In the genomic region with DNA sequence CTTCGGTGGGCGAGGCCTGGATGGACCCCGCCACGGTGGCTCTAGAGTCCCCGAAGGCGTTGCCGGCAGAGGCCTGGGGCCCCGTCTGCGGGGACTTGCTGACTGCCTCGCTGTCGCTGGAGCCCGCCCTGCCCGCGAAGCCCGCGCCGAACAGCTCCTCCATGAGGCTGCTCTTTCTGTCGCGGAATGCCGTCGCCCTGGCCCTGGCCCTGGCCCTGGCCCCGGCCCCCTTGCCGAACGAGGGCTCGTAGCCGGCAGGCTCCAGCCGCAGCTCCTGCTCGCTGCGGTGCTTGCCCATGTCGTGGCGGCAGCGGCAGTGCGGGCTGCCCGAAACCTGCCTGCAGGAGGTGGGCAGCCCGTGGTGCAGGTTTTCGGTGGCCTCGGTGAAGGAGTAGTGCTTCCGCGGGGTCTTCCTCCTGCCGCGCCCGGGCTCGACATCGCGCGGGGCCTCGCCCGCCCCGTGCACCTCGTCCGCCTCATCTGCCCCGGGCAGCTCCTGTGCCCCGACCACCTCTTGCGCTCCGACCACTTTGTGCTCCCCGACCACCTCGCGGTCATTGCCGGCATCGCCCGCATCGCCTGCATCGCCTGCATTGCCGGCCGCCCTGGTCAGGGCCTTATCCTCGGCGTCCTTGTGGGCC, we compare ENCODE assay signal across 8 mouse cellular contexts. TPM values are rescaled to one million over a fixed set of nuclear protein-coding genes. Genes with fewer than 3 reads are reported as not detected.
DNase-seq lines count a peak whose midpoint lies in the region; ATAC-seq and TF ChIP-seq lines count a peak whose summit lies in the region.

No protein-coding gene starts in this region.

- peaks cover 43% of the 10 kb centered on the region for H3K36me3 ChIP-seq in E14TG2a.4 (ENCODE audit: insufficient read depth, low read length)
- no peaks in the 10 kb centered on the region for H3K36me3 ChIP-seq in heart, embryonic 15.5 days
- peaks cover 5% of the 10 kb centered on the region; the same call in 1 of the 2 replicates for H3K36me3 ChIP-seq in kidney, postnatal 0 days (ENCODE audit: insufficient read depth, low read length)
- H3K36me3 ChIP-seq in lung, embryonic 16.5 days (ENCODE audit: control insufficient read depth, insufficient read depth, low read length) = no peaks in the 10 kb centered on the region

- DNase-seq in brain, adult 2 months (ENCODE audit: low read depth, low spot score) = peak; percentile 52
- peak; percentile 82 for DNase-seq in kidney, postnatal 0 days (ENCODE audit: low spot score)
- DNase-seq in ovary, adult 18-20 months (ENCODE audit: low spot score) = peak; percentile 30
- peak; percentile 54 to 59 for DNase-seq in thymus, postnatal 36 days

- peak overlapping the region; percentile 28 for H3K27ac ChIP-seq in embryonic fibroblast, embryonic 13.5 days (ENCODE audit: insufficient read depth, low read length)
- peak overlapping the region; percentile 77 for H3K27ac ChIP-seq in heart, embryonic 15.5 days
- peak overlapping the region; percentile 77 for H3K27ac ChIP-seq in kidney, postnatal 0 days
- H3K27ac ChIP-seq in lung, embryonic 16.5 days (ENCODE audit: low read length) = peak overlapping the region; percentile 69

- H3K27me3 ChIP-seq in E14TG2a.4 (ENCODE audit: insufficient read depth, low read length) = peaks cover 8% of the 10 kb centered on the region; the same call in 1 of the 2 replicates
- H3K27me3 ChIP-seq in heart, embryonic 15.5 days = no peaks in the 10 kb centered on the region
- H3K27me3 ChIP-seq in kidney, postnatal 0 days (ENCODE audit: insufficient read depth, low read length) = no peaks in the 10 kb centered on the region
- no peaks in the 10 kb centered on the region for H3K27me3 ChIP-seq in lung, embryonic 16.5 days (ENCODE audit: control insufficient read depth, insufficient read depth, low read depth, low read length)

- peaks cover 73% of the 10 kb centered on the region for H3K4me1 ChIP-seq in E14TG2a.4 (replicated peaks; ENCODE audit: low read depth, low read length)
- no peaks in the 10 kb centered on the region for H3K4me1 ChIP-seq in embryonic fibroblast, embryonic 13.5 days (ENCODE audit: control insufficient read depth, insufficient read depth, low read length)
- H3K4me1 ChIP-seq in heart, embryonic 15.5 days (replicated peaks) = peaks cover 11% of the 10 kb centered on the region
- 0 out of 2 replicates have a peak, but pooled peaks cover 3% of the 10 kb centered on the region for H3K4me1 ChIP-seq in kidney, postnatal 0 days (replicated peaks; ENCODE audit: insufficient read depth, low read length)
- H3K4me1 ChIP-seq in lung, embryonic 16.5 days (replicated peaks; ENCODE audit: control insufficient read depth, insufficient read depth, low read length) = peaks cover 10% of the 10 kb centered on the region

- under 1% methylated on average over 67 of the region's 67 CpGs for WGBS in heart, embryonic 15.5 days
- WGBS in kidney, postnatal 0 days = under 1% methylated on average over 67 of the region's 67 CpGs
- under 1% methylated on average over 67 of the region's 67 CpGs for WGBS in lung, embryonic 16.5 days

- peak overlapping the region; percentile 84 for H3K4me3 ChIP-seq in E14TG2a.4 (replicated peaks; ENCODE audit: low read length)
- H3K4me3 ChIP-seq in embryonic fibroblast, embryonic 13.5 days (ENCODE audit: insufficient read depth, low read length) = peak overlapping the region; percentile 14
- peak overlapping the region; percentile 60 for H3K4me3 ChIP-seq in heart, embryonic 15.5 days
- peak overlapping the region; percentile 56 for H3K4me3 ChIP-seq in kidney, postnatal 0 days (replicated peaks; ENCODE audit: low read depth, low read length)
- H3K4me3 ChIP-seq in lung, embryonic 16.5 days (ENCODE audit: low read length) = peak overlapping the region; percentile 66

- TF ChIP-seq POLR2A in embryonic fibroblast, embryonic 13.5 days (IDR thresholded peaks at IDR 0.05; ENCODE audit: low read depth, low read length) = peak; percentile 43

- peak overlapping the region; percentile 81 for H3K9ac ChIP-seq in heart, embryonic 15.5 days
- peak overlapping the region; percentile 87 for H3K9ac ChIP-seq in kidney, postnatal 0 days (ENCODE audit: low read depth, low read length)
- H3K9ac ChIP-seq in lung, embryonic 16.5 days (ENCODE audit: low read length) = peak overlapping the region; percentile 90

- no peak for TF ChIP-seq CTCF in E14TG2a.4 (conservative IDR thresholded peaks at IDR 0.05; ENCODE audit: low read length)
- TF ChIP-seq CTCF in embryonic fibroblast, embryonic 13.5 days (IDR thresholded peaks at IDR 0.05; ENCODE audit: borderline replicate concordance, insufficient read depth, low read length) = no peak
- peak; percentile 54; the same call in 1 of the 2 replicates for TF ChIP-seq CTCF in kidney, postnatal 0 days (IDR thresholded peaks at IDR 0.05; ENCODE audit: low read depth)

- no peaks in the 10 kb centered on the region for H3K9me3 ChIP-seq in E14TG2a.4 (ENCODE audit: low read length)
- no peaks in the 10 kb centered on the region for H3K9me3 ChIP-seq in heart, embryonic 15.5 days (replicated peaks)
- H3K9me3 ChIP-seq in kidney, postnatal 0 days (replicated peaks; ENCODE audit: low read length) = no peaks in the 10 kb centered on the region
- H3K9me3 ChIP-seq in lung, embryonic 16.5 days (ENCODE audit: control insufficient read depth, low read length) = no peaks in the 10 kb centered on the region

- ATAC-seq in heart, embryonic 15.5 days (replicated peaks; ENCODE audit: insufficient number of reproducible peaks, insufficient read depth, low FRiP score, low read depth) = peak; percentile 80
- peak; percentile 88 for ATAC-seq in kidney, postnatal 0 days (replicated peaks; ENCODE audit: low FRiP score, low read depth)
- peak; percentile 87 for ATAC-seq in lung, embryonic 16.5 days (ENCODE audit: low read depth)

- H3K4me2 ChIP-seq in heart, embryonic 15.5 days = peak overlapping the region; percentile 90
- peak overlapping the region; percentile 99 for H3K4me2 ChIP-seq in kidney, postnatal 0 days (ENCODE audit: low read length)
- peak overlapping the region; percentile 99 for H3K4me2 ChIP-seq in lung, embryonic 16.5 days (ENCODE audit: low read depth, low read length)

RNA-seq across cellular contexts. Expression of a gene that starts 14.0 kb away (rescaled TPM):
- polyA plus RNA-seq in embryonic fibroblast, embryonic 13.5 days (2011; ENCODE audit: insufficient read length, low read depth, missing spikeins) = 28.5 and 35.2 TPM in 2 replicates
- 49.2 and 52.8 TPM in 2 replicates for polyA plus RNA-seq in heart, embryonic 15.5 days (2015; fragmentation: Nextera tagmentation; extraction: Ambion mirVana)
- 47.8 and 55.9 TPM in 2 replicates for polyA plus RNA-seq in kidney, postnatal 0 days (2015; fragmentation: Nextera tagmentation; extraction: Ambion mirVana)
- polyA plus RNA-seq in lung, embryonic 16.5 days (2015; fragmentation: Nextera tagmentation; extraction: Ambion mirVana) = 42.0 and 42.2 TPM in 2 replicates

RNA-seq across cellular contexts. Expression of a gene that starts 31.7 kb away (rescaled TPM):
- polyA plus RNA-seq in embryonic fibroblast, embryonic 13.5 days (2011; ENCODE audit: insufficient read length, low read depth, missing spikeins) = 261 and 299 TPM in 2 replicates
- polyA plus RNA-seq in heart, embryonic 15.5 days (2015; fragmentation: Nextera tagmentation; extraction: Ambion mirVana) = 289 and 315 TPM in 2 replicates
- polyA plus RNA-seq in kidney, postnatal 0 days (2015; fragmentation: Nextera tagmentation; extraction: Ambion mirVana) = 551 and 628 TPM in 2 replicates
- polyA plus RNA-seq in lung, embryonic 16.5 days (2015; fragmentation: Nextera tagmentation; extraction: Ambion mirVana) = 506 and 671 TPM in 2 replicates

RNA-seq across cellular contexts. Expression of a gene that starts 32.9 kb away (rescaled TPM):
- polyA plus RNA-seq in embryonic fibroblast, embryonic 13.5 days (2011; ENCODE audit: insufficient read length, low read depth, missing spikeins) = 1.1 and 1.4 TPM in 2 replicates
- 1.2 and 1.5 TPM in 2 replicates for polyA plus RNA-seq in heart, embryonic 15.5 days (2015; fragmentation: Nextera tagmentation; extraction: Ambion mirVana)
- polyA plus RNA-seq in kidney, postnatal 0 days (2015; fragmentation: Nextera tagmentation; extraction: Ambion mirVana) = 1.6 TPM in 2 replicates
- 0.93 and 0.96 TPM in 2 replicates for polyA plus RNA-seq in lung, embryonic 16.5 days (2015; fragmentation: Nextera tagmentation; extraction: Ambion mirVana)

RNA-seq across cellular contexts. Expression of a gene that starts 41.0 kb away (rescaled TPM):
- polyA plus RNA-seq in embryonic fibroblast, embryonic 13.5 days (2011; ENCODE audit: insufficient read length, low read depth, missing spikeins) = 6.3 and 6.9 TPM in 2 replicates
- polyA plus RNA-seq in heart, embryonic 15.5 days (2015; fragmentation: Nextera tagmentation; extraction: Ambion mirVana) = 413 and 595 TPM in 2 replicates
- 3.3 and 3.6 TPM in 2 replicates for polyA plus RNA-seq in kidney, postnatal 0 days (2015; fragmentation: Nextera tagmentation; extraction: Ambion mirVana)
- 16.4 and 20.7 TPM in 2 replicates for polyA plus RNA-seq in lung, embryonic 16.5 days (2015; fragmentation: Nextera tagmentation; extraction: Ambion mirVana)

Comparison
In these comparisons a context has a peak if more than half of its experiments do, and no peak if none do; other contexts are left out.
1. Peak in every context shown above with its lines: DNase-seq, ATAC-seq, H3K4me3 ChIP-seq and H3K27ac ChIP-seq.
2. H3K4me3 ChIP-seq: peak in every context shown above with its lines; median percentile 84 in E14TG2a.4; 66 in lung, embryonic 16.5 days; 60 in heart, embryonic 15.5 days; 56 in kidney, postnatal 0 days; 14 in embryonic fibroblast, embryonic 13.5 days.
3. DNase-seq: peak in every context shown above with its lines; median percentile 82 in kidney, postnatal 0 days; 56 in thymus, postnatal 36 days; 52 in brain, adult 2 months; 30 in ovary, adult 18-20 months.